Mouse (Mus musculus) limb, embryonic 11.5 days (tissue): ENCODE measurements around the gene Btd. TPM values are rescaled to one million over a fixed set of nuclear protein-coding genes. Genes with fewer than 3 reads are reported as not detected.

Source experiments
- ATAC-seq: fragments of 200-750 bp; cut with Nextera tagmentation; 2 replicates; pipeline ENCODE4 v1.8.0; 2017; ENCODE audit warnings: low read depth; ENCODE audit not compliant: insufficient number of reproducible peaks, low FRiP score, low TSS enrichment
- DNase-seq: peaks from one replicate; pipeline ENCODE4 v3.0.0-alpha.2; 2015; ENCODE audit warnings: low spot score
- H3K27ac ChIP-seq: fragments of 300-500 bp; sonication (generic); replicated peaks from 2 replicates; pipeline ENCODE4 v1.5.1; 2014; ENCODE audit warnings: low read depth, mild to moderate bottlenecking, low read length
- H3K27me3 ChIP-seq: fragments of 300-500 bp; sonication (generic); 2 replicates; pipeline ENCODE4 v1.6.1; 2014; ENCODE audit warnings: mild to moderate bottlenecking, low read length, mixed read lengths; ENCODE audit not compliant: control insufficient read depth, insufficient read depth
- H3K36me3 ChIP-seq: fragments of 300-500 bp; sonication (generic); 2 replicates; pipeline ENCODE4 v1.6.1; 2014; ENCODE audit warnings: mild to moderate bottlenecking, low read length, moderate library complexity, mixed read lengths; ENCODE audit not compliant: control insufficient read depth, insufficient read depth
- H3K4me1 ChIP-seq: fragments of 300-500 bp; sonication (generic); 2 replicates; pipeline ENCODE4 v1.6.1; 2014; ENCODE audit warnings: low read length, mixed read lengths; ENCODE audit not compliant: control insufficient read depth, insufficient read depth
- H3K4me2 ChIP-seq: fragments of 300-500 bp; sonication (generic); 2 replicates; pipeline ENCODE4 v1.6.1; 2014; ENCODE audit warnings: low read depth, mild to moderate bottlenecking, moderate library complexity; ENCODE audit not compliant: severe bottlenecking
- H3K4me3 ChIP-seq: fragments of 300-500 bp; sonication (generic); 2 replicates; pipeline ENCODE4 v1.5.1; 2014; ENCODE audit warnings: low read depth, low read length
- H3K9ac ChIP-seq: fragments of 300-500 bp; sonication (generic); 2 replicates; pipeline ENCODE4 v1.6.1; 2014; ENCODE audit warnings: mild to moderate bottlenecking, low read length
- H3K9me3 ChIP-seq: fragments of 300-500 bp; sonication (generic); 2 replicates; pipeline ENCODE4 v1.6.1; 2016; ENCODE audit warnings: low read length; ENCODE audit not compliant: control insufficient read depth
- WGBS: fragments of 180-500 bp; shearing (Covaris S2); extraction: QIAGEN DNeasy Blood & Tissue Kit; methylation state at CpG from one replicate; pipeline ENCODE4 v1.1.7; 2014; 5-methylcytosine and 5-hydroxymethylcytosine counted together
- polyA plus RNA-seq: library from polyadenylated mRNA; unstranded; fragments of >200 nt; fragmentation: Nextera tagmentation; extraction: Ambion mirVana; gene quantifications from 2 replicates; pipeline ENCODE4 v1.2.1, GENCODE M21; 2014

The Btd gene
- polyA plus RNA-seq, 1 experiment from 2014 or later = 18.9 TPM

DNA sequence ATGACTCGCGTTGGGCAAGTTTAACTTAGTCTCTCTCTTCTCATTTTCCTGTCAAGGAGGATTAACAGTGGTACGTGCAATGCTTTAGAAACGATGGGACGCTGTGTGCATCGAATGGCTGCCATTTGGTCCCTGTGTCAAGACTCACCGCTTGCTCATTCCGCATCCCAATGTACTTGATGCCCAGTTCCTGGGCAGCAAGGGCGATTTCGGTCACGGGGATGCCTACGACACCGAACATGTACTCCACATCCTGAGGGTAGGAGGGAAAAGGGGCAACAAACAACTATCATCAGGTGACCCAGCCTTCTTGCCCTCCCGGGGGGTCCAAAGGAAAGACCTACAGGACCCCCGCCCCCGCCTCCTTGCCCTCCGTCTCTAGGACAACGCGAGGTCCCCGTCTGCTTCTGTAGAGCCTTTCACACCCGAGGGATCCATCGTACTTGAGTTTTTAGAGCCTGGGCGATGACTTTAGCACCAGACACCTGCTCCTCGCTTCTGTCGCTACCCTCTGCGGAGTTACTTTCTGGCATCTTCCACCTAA lies 410 bp upstream of the Btd start, which contains the start of gene Gm49387:
TSS of gene Gm49387 (minus strand) at position 533 of the 544 bp plus-strand sequence.
- no peak for DNase-seq
- Histone ChIP-seq H3K9ac (peak within 1 kb of the TSS; percentile 60), H3K4me3 (peak within 1 kb of the TSS; percentile 45), H3K9me3 (no peaks in the 10 kb centered on the region), H3K4me2 (peak within 1 kb of the TSS; percentile 83), H3K27me3 (no peaks in the 10 kb centered on the region), H3K27ac (no peak within 1 kb of the TSS), H3K4me1 (no peaks in the 10 kb centered on the region), H3K36me3 (no peaks in the 10 kb centered on the region)
- peak; percentile 32 for ATAC-seq
- 4% methylated on average over 26 of the region's 26 CpGs for WGBS

DNA sequence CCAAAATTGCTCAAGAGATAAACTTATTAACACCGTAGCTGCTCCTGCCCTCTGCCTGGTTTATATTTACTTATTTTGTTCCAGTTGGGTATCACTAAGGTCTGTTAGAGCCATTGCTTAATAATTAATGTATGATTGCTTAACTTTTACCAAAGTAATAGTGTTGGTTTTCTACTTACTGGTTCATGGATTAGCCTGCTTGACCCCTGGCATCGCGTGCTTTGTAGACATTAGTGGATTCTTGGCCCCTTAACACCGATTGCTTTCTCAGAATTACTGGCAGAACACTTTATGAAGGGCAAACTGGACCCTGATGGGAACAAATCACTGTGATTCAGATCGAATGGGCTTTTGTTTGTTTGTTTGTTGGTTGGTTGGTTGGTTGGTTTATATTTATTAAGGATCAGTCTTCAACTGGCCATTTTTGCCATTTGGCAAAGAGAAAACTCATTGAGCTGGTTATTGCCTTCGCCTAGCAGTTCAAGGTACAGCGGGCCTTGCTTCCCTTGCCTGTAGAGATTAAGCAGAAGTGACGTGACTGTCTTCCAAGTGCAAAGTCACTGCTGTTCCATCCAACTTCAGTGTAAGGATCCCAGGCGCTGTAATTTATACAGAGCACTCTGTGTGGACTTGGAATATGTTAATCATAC lies 803 bp downstream of the Btd start:
- Histone ChIP-seq H3K4me2 (peak overlapping the region; percentile 60), H3K27ac (no peak overlapping the region), H3K9ac (peak overlapping the region; percentile 60), H3K4me1 (no peaks in the 10 kb centered on the region), H3K27me3 (no peaks in the 10 kb centered on the region), H3K4me3 (peak overlapping the region; percentile 45), H3K9me3 (no peaks in the 10 kb centered on the region), H3K36me3 (no peaks in the 10 kb centered on the region)
- DNase-seq = peak; percentile 20
- ATAC-seq = no peak
- 72% methylated on average over 9 of the region's 9 CpGs for WGBS

DNA sequence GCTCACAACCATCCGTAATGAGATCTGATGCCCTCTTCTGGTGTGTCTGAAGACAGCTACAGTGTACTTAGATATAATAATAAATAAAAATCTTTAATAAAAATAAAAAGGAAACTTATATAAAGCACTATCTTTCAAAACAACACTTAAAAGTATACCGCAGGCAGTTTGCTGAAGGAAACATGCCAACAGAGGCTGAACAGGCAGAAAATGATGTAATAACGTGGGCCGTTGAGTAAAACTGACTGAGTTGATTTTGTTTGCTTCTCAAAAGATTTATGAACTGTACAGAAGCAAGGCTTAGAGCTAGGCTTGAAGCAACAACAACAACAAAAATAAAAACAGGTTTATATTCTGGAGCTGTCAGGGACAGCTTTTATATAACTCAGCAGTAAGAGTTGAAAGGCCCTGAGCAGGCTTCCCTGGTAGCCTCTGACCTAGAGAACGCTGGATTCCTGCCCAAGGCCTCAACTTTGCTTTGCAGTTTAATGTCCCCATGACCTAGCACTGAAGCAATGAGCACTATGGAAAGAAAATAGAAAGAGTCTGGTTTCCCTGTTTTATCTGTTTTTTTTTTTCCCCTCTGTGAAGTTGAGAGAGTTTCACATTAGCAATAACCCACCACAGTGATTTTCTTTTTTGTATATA lies 3.5 kb downstream of the Btd start:
- no peaks in the 10 kb centered on the region for H3K9me3 ChIP-seq
- 92% methylated on average over 5 of the region's 5 CpGs for WGBS
- H3K36me3 ChIP-seq = no peaks in the 10 kb centered on the region
- H3K4me1 ChIP-seq = no peaks in the 10 kb centered on the region
- H3K4me2 ChIP-seq = no peak overlapping the region
- H3K27ac ChIP-seq = no peak overlapping the region
- H3K4me3 ChIP-seq = no peak overlapping the region
- DNase-seq = no peak
- H3K9ac ChIP-seq = no peak overlapping the region
- H3K27me3 ChIP-seq = no peaks in the 10 kb centered on the region
- no peak for ATAC-seq

DNA sequence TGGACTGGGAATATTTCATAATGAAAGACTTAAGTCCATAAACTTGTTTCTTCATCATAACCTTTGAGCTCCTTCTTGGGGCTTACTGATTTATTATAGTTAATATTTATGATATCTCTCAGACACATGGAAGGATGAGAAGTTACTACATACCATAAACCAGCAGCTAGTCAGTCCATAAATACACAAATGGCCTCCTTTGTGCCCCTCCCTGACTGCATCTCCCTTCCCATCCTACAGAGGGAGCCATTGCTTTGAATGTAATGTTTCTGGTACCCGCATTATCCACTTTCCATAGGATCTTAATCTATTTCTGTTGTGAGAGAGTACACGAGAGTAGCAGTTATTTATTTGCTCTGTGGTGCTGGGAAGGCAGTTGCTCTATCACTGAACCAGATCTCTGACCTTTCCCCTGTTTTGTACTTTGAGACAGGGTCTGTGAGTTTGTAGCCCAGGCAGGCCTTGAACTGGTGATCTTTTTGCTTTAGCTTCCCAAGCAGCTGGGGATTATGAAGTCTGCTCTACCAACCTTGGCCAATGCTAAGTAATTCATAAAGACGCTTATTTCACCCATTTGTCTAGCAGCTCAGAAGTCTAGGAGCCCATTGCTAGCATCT lies 4.2 kb downstream of the Btd start:
- ATAC-seq (no peak), DNase-seq (no peak)
- Histone ChIP-seq H3K36me3 (no peaks in the 10 kb centered on the region), H3K9ac (no peak overlapping the region), H3K9me3 (no peaks in the 10 kb centered on the region), H3K27ac (no peak overlapping the region), H3K4me1 (no peaks in the 10 kb centered on the region), H3K4me3 (no peak overlapping the region), H3K4me2 (no peak overlapping the region), H3K27me3 (no peaks in the 10 kb centered on the region)
- 69% methylated on average over 3 of the region's 3 CpGs for WGBS

DNA sequence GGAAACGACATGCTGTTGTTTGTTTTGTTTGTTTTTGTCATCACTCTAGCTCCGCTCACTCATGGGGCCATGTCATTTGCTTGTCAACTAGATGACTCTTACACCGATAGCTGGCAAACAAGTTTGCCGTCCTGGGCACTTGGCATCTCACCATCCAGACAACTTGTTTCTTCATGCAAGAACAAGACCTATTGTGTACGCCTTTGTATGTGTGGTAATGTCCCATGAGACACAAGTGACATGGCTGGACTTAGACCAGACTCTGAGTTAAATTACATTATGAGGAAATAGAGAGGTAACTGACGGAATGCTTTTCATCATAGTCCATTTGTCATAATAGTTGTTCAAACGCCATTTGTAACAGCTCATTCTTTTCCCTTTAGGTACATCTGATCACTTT lies 5.1 kb downstream of the Btd start:
- Histone ChIP-seq H3K9ac (no peak overlapping the region), H3K4me2 (no peak overlapping the region), H3K36me3 (no peaks in the 10 kb centered on the region), H3K4me1 (no peaks in the 10 kb centered on the region), H3K27ac (no peak overlapping the region), H3K4me3 (no peak overlapping the region), H3K9me3 (no peaks in the 10 kb centered on the region), H3K27me3 (no peaks in the 10 kb centered on the region)
- 93% methylated on average over 7 of the region's 7 CpGs for WGBS
- DNase-seq = no peak
- ATAC-seq = no peak

DNA sequence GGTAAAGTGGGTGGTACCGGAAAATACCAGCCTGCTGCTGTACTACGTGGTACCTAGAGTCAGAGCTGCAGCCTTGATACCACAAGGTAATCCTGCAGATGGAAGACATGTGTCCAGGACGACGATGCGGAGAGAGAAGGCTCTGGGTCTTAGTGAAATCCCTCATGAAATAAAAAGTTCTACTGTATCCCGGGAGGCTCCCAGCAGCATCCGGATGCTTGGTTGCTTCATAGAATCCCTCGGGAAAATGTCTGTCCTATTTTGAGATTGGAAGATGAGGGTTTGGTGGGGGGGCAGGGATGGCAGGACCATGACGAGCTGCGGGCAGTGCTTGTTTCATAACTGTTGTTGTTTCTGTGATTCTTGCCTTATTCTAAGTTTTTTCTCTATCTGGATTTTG lies 7.2 kb downstream of the Btd start:
- no peak overlapping the region for H3K4me2 ChIP-seq
- no peaks in the 10 kb centered on the region for H3K9me3 ChIP-seq
- no peaks in the 10 kb centered on the region for H3K4me1 ChIP-seq
- WGBS = 90% methylated on average over 10 of the region's 10 CpGs
- H3K27me3 ChIP-seq = no peaks in the 10 kb centered on the region
- DNase-seq (no peak), ATAC-seq (no peak)
- no peak overlapping the region for H3K4me3 ChIP-seq
- H3K27ac ChIP-seq = no peak overlapping the region
- H3K9ac ChIP-seq = no peak overlapping the region
- no peaks in the 10 kb centered on the region for H3K36me3 ChIP-seq

DNA sequence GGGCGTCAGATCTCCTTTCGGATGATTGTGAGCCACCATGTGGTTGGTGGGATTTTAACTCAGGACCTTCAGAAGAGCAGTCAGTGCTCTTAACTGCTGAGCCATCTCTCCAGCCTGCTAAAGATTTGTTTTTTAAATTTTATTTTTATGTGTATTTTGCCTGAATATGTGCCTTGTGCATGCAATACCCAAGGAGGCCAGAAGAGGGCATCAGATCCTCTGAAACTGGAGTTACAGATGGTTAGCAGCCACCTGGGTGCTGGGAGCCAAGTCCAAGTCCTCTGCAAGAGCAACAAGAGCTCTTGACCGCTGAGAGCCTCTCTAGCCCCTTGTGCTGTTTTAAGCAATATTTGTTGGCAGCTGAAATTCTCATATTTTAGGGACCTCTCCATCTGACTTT lies 9.5 kb downstream of the Btd start:
- no peak overlapping the region for H3K9ac ChIP-seq
- H3K9me3 ChIP-seq = no peaks in the 10 kb centered on the region
- H3K4me3 ChIP-seq = no peak overlapping the region
- DNase-seq = peak; percentile 28
- H3K27ac ChIP-seq = no peak overlapping the region
- 98% methylated on average over 3 of the region's 3 CpGs for WGBS
- no peaks in the 10 kb centered on the region for H3K27me3 ChIP-seq
- H3K36me3 ChIP-seq = no peaks in the 10 kb centered on the region
- H3K4me1 ChIP-seq = no peaks in the 10 kb centered on the region
- ATAC-seq = no peak
- H3K4me2 ChIP-seq = no peak overlapping the region

DNA sequence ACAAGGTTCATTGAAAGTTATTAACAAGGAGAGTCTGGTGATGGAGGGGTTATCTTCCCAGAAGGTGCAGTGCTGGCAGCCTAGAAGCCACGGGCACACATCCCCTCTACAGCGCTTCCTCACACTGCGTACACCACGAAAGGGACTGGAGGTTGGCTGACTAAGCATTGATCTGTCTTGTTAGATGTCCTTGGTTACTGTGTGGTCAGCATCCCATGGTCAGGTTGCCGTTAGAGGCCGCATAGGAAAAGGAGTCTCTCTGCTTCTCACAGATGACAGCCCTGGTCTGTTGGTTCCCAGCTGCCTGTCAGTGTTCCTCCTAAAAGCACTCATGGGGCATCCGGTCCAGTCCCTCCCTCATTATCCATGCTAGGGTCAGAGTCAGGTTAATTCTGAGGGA lies 10.4 kb downstream of the Btd start:
- H3K27me3 ChIP-seq = no peaks in the 10 kb centered on the region
- no peak overlapping the region for H3K4me2 ChIP-seq
- ATAC-seq (no peak), DNase-seq (peak; percentile 18)
- H3K9ac ChIP-seq = no peak overlapping the region
- no peak overlapping the region for H3K27ac ChIP-seq
- WGBS = 84% methylated on average over 7 of the region's 7 CpGs
- no peak overlapping the region for H3K4me3 ChIP-seq
- no peaks in the 10 kb centered on the region for H3K4me1 ChIP-seq
- no peaks in the 10 kb centered on the region for H3K36me3 ChIP-seq
- no peaks in the 10 kb centered on the region for H3K9me3 ChIP-seq
